Mouse (Mus musculus): Measurements from ENCODE around the gene Mmp24.

Mmp24 gene

DNA sequence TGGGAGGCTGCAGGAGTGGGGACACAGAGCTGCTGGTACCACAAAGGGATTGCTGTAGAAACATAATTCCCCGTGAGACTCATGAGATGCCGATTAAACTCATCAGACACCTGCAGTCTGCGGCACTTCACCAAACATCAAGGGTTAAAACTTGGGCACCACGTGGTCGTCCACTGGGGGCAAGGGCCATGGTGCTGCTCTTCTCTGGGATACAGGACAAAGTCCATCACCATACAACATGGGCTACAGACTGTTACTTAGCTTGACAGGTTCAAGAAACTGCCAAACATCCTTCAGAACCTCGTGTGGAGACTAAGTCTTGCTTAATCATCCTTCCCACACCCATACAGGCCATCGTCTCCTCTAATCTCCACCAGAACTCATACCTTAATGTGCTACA lies 85.0 kb downstream of the Mmp24 start:
- no peak for DNase-seq (ENCODE audit: low spot score in 2 of 2)

DNA sequence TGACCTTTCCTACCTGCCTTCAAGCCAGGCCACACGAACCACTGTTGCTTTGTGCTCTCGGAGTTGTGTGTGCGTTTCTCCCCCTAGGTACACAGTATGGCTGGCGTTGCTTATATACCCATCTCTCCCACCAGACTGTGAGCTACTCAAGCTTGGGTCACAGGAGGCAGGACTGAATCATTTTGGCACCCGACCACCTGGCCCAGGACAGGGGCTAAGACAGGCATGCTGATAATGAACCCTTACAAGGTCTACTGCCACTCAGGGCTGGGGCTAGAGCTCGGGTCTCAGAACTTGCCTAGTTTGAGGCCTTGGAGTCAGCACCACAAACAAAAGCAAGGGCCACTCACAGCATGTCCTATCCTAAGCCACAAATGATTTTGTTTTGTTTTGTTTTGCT lies 86.4 kb downstream of the Mmp24 start:
- no peak for DNase-seq (ENCODE audit: low spot score in 2 of 2)

DNA sequence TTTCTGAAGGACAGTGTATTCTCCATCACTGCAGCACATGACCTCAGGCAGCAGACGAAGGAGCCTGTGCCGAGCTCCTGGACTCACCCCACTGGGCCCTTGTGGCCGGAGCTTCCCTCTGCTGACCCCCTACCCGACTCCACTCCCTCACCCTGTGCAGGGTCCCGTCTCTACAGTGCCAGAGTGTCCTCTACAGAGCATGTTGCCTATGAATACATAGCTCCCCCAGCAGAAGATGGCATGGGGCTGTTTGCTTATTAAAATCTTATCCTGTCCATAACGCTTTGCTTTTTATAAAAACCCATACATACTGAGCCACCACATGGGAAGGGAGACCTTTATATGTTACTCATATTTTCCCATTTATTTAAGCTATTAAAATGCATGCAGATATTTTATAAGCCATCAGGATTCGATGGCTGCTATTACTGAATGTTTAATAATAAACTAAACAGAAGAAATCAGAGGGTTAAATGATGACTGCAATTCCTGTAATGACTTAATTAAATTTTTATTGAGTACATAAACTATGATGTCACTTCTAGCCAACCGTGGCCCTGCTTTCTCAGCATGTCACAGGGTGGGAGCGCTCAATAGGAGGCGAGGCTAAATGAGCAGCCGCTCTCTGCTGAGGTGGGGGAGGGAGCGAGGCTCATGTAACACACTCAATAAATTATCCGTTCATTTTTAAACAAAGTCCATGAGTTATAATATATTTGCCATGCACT lies 87.6 kb downstream of the Mmp24 start:
- no peak for DNase-seq (ENCODE audit: low spot score in 2 of 2)

DNA sequence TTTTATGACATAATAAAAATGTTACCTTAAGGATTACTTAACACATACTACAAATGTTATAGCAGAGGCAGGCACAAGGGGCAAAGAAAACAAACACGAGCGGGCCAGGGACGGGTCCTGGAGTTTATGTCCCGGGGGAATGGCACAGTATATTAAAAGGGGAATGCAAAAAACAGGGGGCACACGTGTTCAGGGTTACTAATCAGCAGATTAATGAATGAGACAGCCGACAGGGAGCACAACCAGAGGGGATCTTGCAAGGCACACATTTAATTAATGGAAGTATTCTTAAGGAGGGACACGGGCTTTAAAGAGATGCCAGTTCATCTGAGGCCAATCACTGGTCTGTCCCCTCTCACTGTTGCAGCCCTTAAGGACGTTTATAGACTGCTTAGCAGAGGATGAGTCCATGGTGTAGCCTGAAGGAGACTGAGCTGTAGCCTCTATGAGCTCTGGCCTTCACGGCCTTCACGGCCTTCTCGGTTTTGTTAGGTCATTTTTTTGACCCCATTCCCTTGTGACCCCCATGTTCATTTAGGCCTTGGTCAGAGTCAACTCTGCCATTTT lies 88.2 kb downstream of the Mmp24 start:
- no peak for DNase-seq (ENCODE audit: low spot score in 2 of 2)

Measured in spleen, postnatal 14 days (tissue).